In the genomic region with DNA sequence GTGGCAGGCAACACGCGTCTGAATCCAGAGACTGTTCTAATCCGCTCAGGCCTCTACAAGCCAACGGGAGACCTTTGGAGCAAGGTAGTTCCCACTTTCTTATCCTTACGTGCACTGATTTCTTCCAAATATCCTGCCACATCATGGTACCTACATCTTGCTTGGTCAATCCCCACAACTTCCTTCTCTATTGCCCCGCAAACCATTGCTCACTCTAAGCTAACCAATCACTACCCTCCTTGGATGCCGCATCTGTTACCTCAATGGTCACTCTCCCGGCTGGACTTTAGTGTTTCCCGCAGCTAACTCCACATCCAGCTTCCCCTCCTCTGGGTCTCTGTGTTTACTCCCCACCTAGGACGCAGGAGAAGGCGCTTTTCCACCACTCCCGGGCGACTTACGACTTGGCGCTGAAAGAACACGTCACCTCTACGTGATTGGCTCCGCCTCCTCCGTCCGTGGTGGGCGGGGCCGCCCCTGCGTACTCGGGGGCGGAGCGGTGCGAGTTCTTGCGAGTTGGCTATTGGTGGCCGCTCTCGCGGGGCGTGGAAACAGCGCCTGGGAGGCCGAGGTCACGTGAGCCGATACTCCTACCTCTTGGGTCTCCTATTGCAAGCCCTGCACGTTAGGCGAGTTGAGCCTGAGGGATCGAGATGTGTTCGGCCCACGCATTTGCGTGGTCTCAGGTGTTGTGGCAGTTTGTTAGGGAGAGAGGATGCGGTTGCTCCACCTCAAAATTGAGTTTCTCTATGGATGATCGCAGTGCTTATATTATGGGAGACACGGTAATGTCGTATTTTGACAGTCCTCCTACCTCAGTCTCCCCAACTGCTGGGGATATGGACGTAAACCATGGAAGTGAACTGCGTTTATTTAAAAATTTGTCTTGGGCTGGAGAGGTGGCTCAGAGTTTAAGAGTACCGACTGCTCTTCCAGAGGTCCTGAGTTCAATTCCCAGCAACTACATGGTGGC, we compare ENCODE assay signal across 8 mouse cellular contexts. TPM values are rescaled to one million over a fixed set of nuclear protein-coding genes. Genes with fewer than 3 reads are reported as not detected.
DNase-seq lines count a peak whose midpoint lies in the region; ATAC-seq lines count a peak whose summit lies in the region.

Dhdds (minus strand) TSS at position 453 of the 973 bp plus-strand sequence.

- peak; percentile 99 for ATAC-seq in inflammation-experienced regulatory T-cells, adult 6 months
- ATAC-seq in megakaryocyte-erythroid progenitor cell, adult 5-6 weeks (replicated peaks; ENCODE audit: low FRiP score, low TSS enrichment, poor library complexity, severe bottlenecking): peak; percentile 99

- peak; percentile 96 to 98 for DNase-seq in adrenal gland, adult (ENCODE audit: inconsistent age in 2 of 2, low spot score in 1 of 2)
- peak; percentile 99 for DNase-seq in embryo, embryonic 10.5 days (ENCODE audit: low spot score)
- DNase-seq in gastrocnemius, postnatal 14 days: peak; percentile 96
- peak; percentile 93 to 97 for DNase-seq in left cerebral cortex, postnatal 10 days (ENCODE audit: extremely low spot score in 1 of 2, low spot score in 2 of 2)
- DNase-seq in right cerebral cortex, postnatal 25 days: peak; percentile 94
- peak; percentile 92 to 95 for DNase-seq in urinary bladder, postnatal 4 days (ENCODE audit: low spot score in 2 of 2)

- intact Hi-C loops in gastrocnemius, postnatal 14 days (cut with DNase I; ENCODE audit: low total_unique reads): no loop called here
- intact Hi-C loops in left cerebral cortex, postnatal 10 days (cut with DNase I): no loop called here

RNA-seq across cellular contexts. Expression of gene Dhdds, which starts in this region (rescaled TPM):
- 10 to 100 TPM; 11.3 to 13.0 TPM for total RNA-seq in gastrocnemius, postnatal 14 days (2021)
- polyA plus RNA-seq in inflammation-experienced regulatory T-cells, adult 6 months (2017; shearing (Covaris generic)): 10 to 100 TPM; 16.1 to 22.4 (median 18.6) TPM
- total RNA-seq in left cerebral cortex, postnatal 10 days (2021): 10 to 100 TPM; 57.1 to 61.4 TPM
- total RNA-seq in megakaryocyte-erythroid progenitor cell, adult 5-6 weeks (2014; fragmentation: Nextera tagmentation): 27.0 and 34.0 TPM in 2 replicates
- total RNA-seq in megakaryocyte-erythroid progenitor cell, adult 5-6 weeks (2017): 10.6 and 26.2 TPM in 2 replicates

Comparison
In these comparisons a context has a peak if more than half of its experiments do, and no peak if none do; other contexts are left out.
1. Peak in every context shown above with its lines: DNase-seq and ATAC-seq.